ENCODE assay signal across 21 mouse cellular contexts in the genomic region with DNA sequence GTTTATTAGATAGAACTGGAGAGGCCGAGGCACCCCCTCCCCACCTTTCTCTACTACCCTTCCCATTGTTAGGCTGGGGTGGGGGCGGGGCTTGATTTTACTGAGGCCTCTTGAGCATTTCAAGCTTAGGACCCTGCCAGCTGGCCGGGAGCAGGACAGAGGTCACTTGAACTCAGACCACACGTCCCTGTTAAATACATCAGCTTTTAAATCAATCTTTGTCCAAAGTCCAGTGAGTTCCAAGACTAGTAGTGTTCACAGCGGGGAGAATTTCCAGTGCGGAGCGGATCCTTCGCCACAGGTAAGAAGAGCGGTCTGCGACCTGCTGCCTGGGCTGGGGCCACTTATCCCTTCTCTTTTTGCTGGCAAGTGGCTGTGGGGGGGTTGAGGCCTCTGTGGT. TPM values are rescaled to one million over a fixed set of nuclear protein-coding genes. Genes with fewer than 3 reads are reported as not detected.
A peak's percentile ranks its signal among the peaks of the same experiment; 100 is the strongest.
DNase-seq lines count a peak whose midpoint lies in the region; ATAC-seq and TF ChIP-seq lines count a peak whose summit lies in the region.
"Had no signal": no experiment of that assay in that cellular context is flagged by ENCODE, and none has a peak within 500 bp of the region (broad histone marks: within the 10 kb centered on the region; RNA-seq: fewer than 3 reads in every experiment).

No protein-coding gene starts in this region.

- no peak for DNase-seq in liver, embryonic 13.5 days
- no peak for DNase-seq in left cerebral cortex, postnatal 25 days (ENCODE audit: low spot score in 2 of 2)
- no peak for DNase-seq in lung, adult 2 months
- DNase-seq: adrenal gland, postnatal 25 days; cerebellum, adult 18-20 months; gastrocnemius, postnatal 36 days; right cerebral cortex, postnatal 4 days had no signal

- no peak overlapping the region for H3K9ac ChIP-seq in intestine, embryonic 15.5 days
- peak overlapping the region; percentile 48 for H3K9ac ChIP-seq in intestine, embryonic 16.5 days (ENCODE audit: low read depth, low read length)
- no peak overlapping the region for H3K9ac ChIP-seq in kidney, embryonic 15.5 days
- no peak overlapping the region for H3K9ac ChIP-seq in liver, embryonic 13.5 days
- H3K9ac ChIP-seq in hindbrain, embryonic 13.5 days: no peak overlapping the region
- H3K9ac ChIP-seq: embryonic facial prominence, embryonic 13.5 days; hindbrain, embryonic 12.5 days; limb, embryonic 15.5 days; neural tube, embryonic 13.5 days had no signal

- no peaks in the 10 kb centered on the region for H3K9me3 ChIP-seq in intestine, embryonic 15.5 days
- H3K9me3 ChIP-seq in intestine, embryonic 16.5 days (ENCODE audit: control insufficient read depth, low read length): no peaks in the 10 kb centered on the region
- no peaks in the 10 kb centered on the region for H3K9me3 ChIP-seq in kidney, embryonic 15.5 days (replicated peaks)
- H3K9me3 ChIP-seq in liver, embryonic 13.5 days (replicated peaks): no peaks in the 10 kb centered on the region
- no peaks in the 10 kb centered on the region for H3K9me3 ChIP-seq in hindbrain, embryonic 13.5 days
- H3K9me3 ChIP-seq: embryonic facial prominence, embryonic 13.5 days; forebrain, embryonic 10.5 days; hindbrain, embryonic 12.5 days; limb, embryonic 15.5 days; neural tube, embryonic 13.5 days had no signal

- no peaks in the 10 kb centered on the region for H3K36me3 ChIP-seq in intestine, embryonic 15.5 days
- no peaks in the 10 kb centered on the region for H3K36me3 ChIP-seq in intestine, embryonic 16.5 days (ENCODE audit: control insufficient read depth, insufficient read depth, low read length)
- no peaks in the 10 kb centered on the region for H3K36me3 ChIP-seq in kidney, embryonic 15.5 days
- no peaks in the 10 kb centered on the region for H3K36me3 ChIP-seq in liver, embryonic 13.5 days
- no peaks in the 10 kb centered on the region for H3K36me3 ChIP-seq in hindbrain, embryonic 13.5 days
- H3K36me3 ChIP-seq: embryonic facial prominence, embryonic 13.5 days; forebrain, embryonic 10.5 days; hindbrain, embryonic 12.5 days; limb, embryonic 15.5 days; neural tube, embryonic 13.5 days had no signal

- H3K4me1 ChIP-seq in intestine, embryonic 15.5 days (replicated peaks): 0 out of 2 replicates have a peak, but pooled peaks cover 6% of the 10 kb centered on the region
- H3K4me1 ChIP-seq in intestine, embryonic 16.5 days (ENCODE audit: control insufficient read depth, insufficient read depth, low read length): peaks cover 8% of the 10 kb centered on the region
- peaks cover 22% of the 10 kb centered on the region for H3K4me1 ChIP-seq in kidney, embryonic 15.5 days
- H3K4me1 ChIP-seq in liver, embryonic 13.5 days (replicated peaks): 0 out of 2 replicates have a peak, but pooled peaks cover 4% of the 10 kb centered on the region
- H3K4me1 ChIP-seq in lung, adult 2 months (ENCODE audit: control insufficient read depth, insufficient read depth, low read length): no peaks in the 10 kb centered on the region
- H3K4me1 ChIP-seq in hindbrain, embryonic 13.5 days (replicated peaks): no peaks in the 10 kb centered on the region
- H3K4me1 ChIP-seq: embryonic facial prominence, embryonic 13.5 days; limb, embryonic 15.5 days had no signal

- 70% methylated on average over 10 of the region's 10 CpGs for WGBS in intestine, embryonic 15.5 days
- WGBS in intestine, embryonic 16.5 days: 69% methylated on average over 10 of the region's 10 CpGs
- WGBS in kidney, embryonic 15.5 days: 76% methylated on average over 10 of the region's 10 CpGs
- WGBS in liver, embryonic 13.5 days (ENCODE audit: insufficient replicate concordance): 68% methylated on average over 10 of the region's 10 CpGs
- 83% methylated on average over 10 of the region's 10 CpGs for WGBS in lung, adult 2 months
- WGBS in hindbrain, embryonic 13.5 days: 80% methylated on average over 10 of the region's 10 CpGs

- no peak for TF ChIP-seq POLR2A in lung, adult 2 months (IDR thresholded peaks at IDR 0.05; ENCODE audit: borderline replicate concordance, extremely low read depth, low read depth, low read length)

- H3K4me2 ChIP-seq in intestine, embryonic 15.5 days (replicated peaks): 0 out of 2 replicates have a peak overlapping the region, but pooled peaks have one; percentile 7
- H3K4me2 ChIP-seq in intestine, embryonic 16.5 days (ENCODE audit: low read depth, low read length): peak overlapping the region; percentile 38; the same call in 1 of the 2 replicates
- H3K4me2 ChIP-seq in kidney, embryonic 15.5 days: no peak overlapping the region
- H3K4me2 ChIP-seq in liver, embryonic 13.5 days: peak overlapping the region; percentile 31; the same call in 1 of the 2 replicates
- H3K4me2 ChIP-seq in hindbrain, embryonic 13.5 days: no peak overlapping the region
- H3K4me2 ChIP-seq: embryonic facial prominence, embryonic 13.5 days; hindbrain, embryonic 12.5 days; limb, embryonic 15.5 days; neural tube, embryonic 13.5 days had no signal

- intact Hi-C loops in left cerebral cortex, postnatal 25 days (cut with DNase I): no loop called here

- ATAC-seq in intestine, embryonic 15.5 days: peak; percentile 67
- ATAC-seq in intestine, embryonic 16.5 days: peak; percentile 55
- peak; percentile 38; the same call in 1 of the 2 replicates for ATAC-seq in kidney, embryonic 15.5 days (replicated peaks; ENCODE audit: low FRiP score)
- peak; percentile 61 for ATAC-seq in liver, embryonic 13.5 days (ENCODE audit: low read depth)
- ATAC-seq in hindbrain, embryonic 13.5 days (ENCODE audit: low FRiP score): no peak

- no peak overlapping the region for H3K27ac ChIP-seq in intestine, embryonic 15.5 days
- peak overlapping the region; percentile 49; the same call in 1 of the 2 replicates for H3K27ac ChIP-seq in intestine, embryonic 16.5 days (ENCODE audit: low read length)
- peak overlapping the region; percentile 41 for H3K27ac ChIP-seq in kidney, embryonic 15.5 days
- no peak overlapping the region for H3K27ac ChIP-seq in liver, embryonic 13.5 days
- H3K27ac ChIP-seq in hindbrain, embryonic 13.5 days: no peak overlapping the region
- H3K27ac ChIP-seq: embryonic facial prominence, embryonic 13.5 days; forebrain, embryonic 10.5 days; hindbrain, embryonic 12.5 days; limb, embryonic 15.5 days; neural tube, embryonic 13.5 days had no signal

- no peak overlapping the region for H3K4me3 ChIP-seq in intestine, embryonic 15.5 days (replicated peaks)
- peak overlapping the region; percentile 29 for H3K4me3 ChIP-seq in intestine, embryonic 16.5 days (ENCODE audit: low read length)
- H3K4me3 ChIP-seq in kidney, embryonic 15.5 days (replicated peaks): peak overlapping the region; percentile 18
- H3K4me3 ChIP-seq in liver, embryonic 13.5 days (replicated peaks): peak overlapping the region; percentile 27
- H3K4me3 ChIP-seq in lung, adult 2 months (replicated peaks; ENCODE audit: extremely low read depth, low read depth, low read length): no peak overlapping the region
- no peak overlapping the region for H3K4me3 ChIP-seq in hindbrain, embryonic 13.5 days
- H3K4me3 ChIP-seq: embryonic facial prominence, embryonic 13.5 days; forebrain, embryonic 10.5 days; hindbrain, embryonic 12.5 days; limb, embryonic 15.5 days; neural tube, embryonic 13.5 days had no signal

- no peak for TF ChIP-seq CTCF in lung, adult 2 months (IDR thresholded peaks at IDR 0.05; ENCODE audit: insufficient read depth, low read length)

- no peaks in the 10 kb centered on the region for H3K27me3 ChIP-seq in intestine, embryonic 15.5 days (replicated peaks)
- H3K27me3 ChIP-seq in intestine, embryonic 16.5 days (replicated peaks; ENCODE audit: control insufficient read depth, insufficient read depth, low read length): no peaks in the 10 kb centered on the region
- no peaks in the 10 kb centered on the region for H3K27me3 ChIP-seq in kidney, embryonic 15.5 days
- H3K27me3 ChIP-seq in liver, embryonic 13.5 days: no peaks in the 10 kb centered on the region
- H3K27me3 ChIP-seq in hindbrain, embryonic 13.5 days: no peaks in the 10 kb centered on the region
- H3K27me3 ChIP-seq: embryonic facial prominence, embryonic 13.5 days; hindbrain, embryonic 12.5 days; limb, embryonic 15.5 days; neural tube, embryonic 13.5 days had no signal

RNA-seq across cellular contexts. Expression of gene Cd160, which starts 0.7 kb away (rescaled TPM):
- 1.1 and 1.4 TPM in 2 replicates for polyA plus RNA-seq in intestine, embryonic 15.5 days (2015; fragmentation: Nextera tagmentation; extraction: Ambion mirVana)
- 1.4 and 1.6 TPM in 2 replicates for polyA plus RNA-seq in intestine, embryonic 16.5 days (2015; fragmentation: Nextera tagmentation; extraction: Ambion mirVana)
- polyA plus RNA-seq in kidney, embryonic 15.5 days (2015; fragmentation: Nextera tagmentation; extraction: Ambion mirVana): 0.09 and 0.16 TPM in 2 replicates
- polyA plus RNA-seq in liver, embryonic 13.5 days (2015; fragmentation: Nextera tagmentation; extraction: Ambion mirVana): 0.14 and 0.16 TPM in 2 replicates
- not detected for total RNA-seq in left cerebral cortex, postnatal 25 days (2021)
- polyA plus RNA-seq in lung, adult 2 months (2012; rRNA removed): 0.18 and 0.34 TPM in 2 replicates
- polyA plus RNA-seq in hindbrain, embryonic 13.5 days (2015; fragmentation: Nextera tagmentation; extraction: Ambion mirVana): 0.19 and 0.30 TPM in 2 replicates
- total RNA-seq: adrenal gland, postnatal 25 days; gastrocnemius, postnatal 36 days; layer of hippocampus, postnatal 25 days; left cerebral cortex, postnatal 14 days had no signal
- polyA plus RNA-seq: cortical plate, adult 2 months; heart, postnatal 0 days had no signal

RNA-seq across cellular contexts. Expression of gene Pdzk1, which starts 0.8 kb away (rescaled TPM):
- polyA plus RNA-seq in intestine, embryonic 15.5 days (2015; fragmentation: Nextera tagmentation; extraction: Ambion mirVana): 16.0 and 19.9 TPM in 2 replicates
- polyA plus RNA-seq in intestine, embryonic 16.5 days (2015; fragmentation: Nextera tagmentation; extraction: Ambion mirVana): 45.2 and 67.0 TPM in 2 replicates
- 125 and 138 TPM in 2 replicates for polyA plus RNA-seq in kidney, embryonic 15.5 days (2015; fragmentation: Nextera tagmentation; extraction: Ambion mirVana)
- polyA plus RNA-seq in liver, embryonic 13.5 days (2015; fragmentation: Nextera tagmentation; extraction: Ambion mirVana): 8.2 and 9.4 TPM in 2 replicates
- total RNA-seq in left cerebral cortex, postnatal 25 days (2021): under 1 TPM; 0.50 to 0.53 TPM
- polyA plus RNA-seq in lung, adult 2 months (2012; rRNA removed): 0.06 and 0.14 TPM in 2 replicates
- not detected in 2 replicates for polyA plus RNA-seq in hindbrain, embryonic 13.5 days (2015; fragmentation: Nextera tagmentation; extraction: Ambion mirVana)
- total RNA-seq: adrenal gland, postnatal 25 days; gastrocnemius, postnatal 36 days; left cerebral cortex, postnatal 14 days; megakaryocyte-erythroid progenitor cell, adult 5-6 weeks had no signal
- polyA plus RNA-seq: embryonic facial prominence, embryonic 13.5 days; forebrain, embryonic 10.5 days had no signal

Comparison
In these comparisons a context has a peak if more than half of its experiments do, and no peak if none do; other contexts are left out.
1. H3K27ac ChIP-seq: peak in intestine, embryonic 16.5 days (single experiment) and kidney, embryonic 15.5 days (single experiment); none in intestine, embryonic 15.5 days (single experiment), liver, embryonic 13.5 days (single experiment) and hindbrain, embryonic 13.5 days (single experiment).
2. H3K4me3 ChIP-seq: peak in intestine, embryonic 16.5 days (single experiment), kidney, embryonic 15.5 days (single experiment) and liver, embryonic 13.5 days (single experiment); none in intestine, embryonic 15.5 days (single experiment), lung, adult 2 months (single experiment) and hindbrain, embryonic 13.5 days (single experiment).
3. H3K4me2 ChIP-seq: peak in intestine, embryonic 15.5 days (single experiment), intestine, embryonic 16.5 days (single experiment) and liver, embryonic 13.5 days (single experiment); none in kidney, embryonic 15.5 days (single experiment) and hindbrain, embryonic 13.5 days (single experiment).